Mouse (Mus musculus) CH12.LX (cell line): Measurements from ENCODE around the gene Uba2. TPM values are rescaled to one million over a fixed set of nuclear protein-coding genes. Genes with fewer than 3 reads are reported as not detected.
"Not testable (repeated sequence)": the region's sequence is repeated elsewhere in the genome, so short reads cannot be mapped to it uniquely, and the experiment has no call there.

Source experiments
- DNase-seq: peaks from one replicate; pipeline ENCODE4 v3.0.0-alpha.2; 2013; ENCODE audit errors: extremely low read depth
- H3K27ac ChIP-seq: 2 replicates; pipeline ENCODE4 v1.5.1; 2012; ENCODE audit warnings: low read depth, mild to moderate bottlenecking, control low read depth, moderate library complexity; ENCODE audit not compliant: insufficient read depth
- H3K27me3 ChIP-seq: replicated peaks from 2 replicates; pipeline ENCODE3; 2012; ENCODE audit warnings: inconsistent platforms
- H3K36me3 ChIP-seq, 2 experiments: replicated peaks in 1 of 2; 2 replicates each; pipeline versions ENCODE3 to v1.6.1; 2012; ENCODE audit warnings: inconsistent platforms in 1 of 2, low read length in 1 of 2, mild to moderate bottlenecking in 1 of 2, mixed read lengths in 1 of 2, moderate library complexity in 1 of 2; ENCODE audit not compliant: control insufficient read depth in 1 of 2, insufficient read depth in 1 of 2
- H3K4me1 ChIP-seq, 2 experiments: 2 replicates each; pipeline ENCODE4 v1.6.1; 2012; ENCODE audit warnings: inconsistent platforms in 1 of 2, moderate library complexity in 1 of 2; ENCODE audit not compliant: insufficient read depth in 2 of 2, control insufficient read depth in 1 of 2
- H3K4me2 ChIP-seq: 2 replicates; pipeline ENCODE4 v1.6.1; 2012; ENCODE audit warnings: low read depth, mild to moderate bottlenecking, control low read depth; ENCODE audit not compliant: poor library complexity, insufficient read depth, severe bottlenecking
- H3K4me3 ChIP-seq, 3 experiments: fragments of 150-350 bp in 1 of 3; sonication (generic) in 1 of 3; replicated peaks in 1 of 3; 2 replicates each; pipeline versions ENCODE3 to v1.5.1; 2011 to 2012; ENCODE audit warnings: low read depth in 2 of 3, low read length in 2 of 3, mild to moderate bottlenecking in 2 of 3, moderate library complexity in 2 of 3, control low read depth in 1 of 3, improper control_type of control experiment in 1 of 3, inconsistent platforms in 1 of 3, mixed read lengths in 1 of 3; ENCODE audit not compliant: poor library complexity in 1 of 3
- H3K79me2 ChIP-seq: replicated peaks from 2 replicates; pipeline ENCODE4 v1.6.1; 2012; ENCODE audit warnings: mild to moderate bottlenecking, moderate library complexity; ENCODE audit not compliant: control insufficient read depth, poor library complexity, insufficient read depth, severe bottlenecking; ENCODE audit errors: extremely low read depth
- H3K9ac ChIP-seq: 2 replicates; pipeline ENCODE4 v1.6.1; 2012; ENCODE audit warnings: low read depth, mild to moderate bottlenecking, control low read depth, moderate library complexity; ENCODE audit not compliant: insufficient read depth
- H3K9me3 ChIP-seq: replicated peaks from 2 replicates; pipeline ENCODE3; 2012; ENCODE audit warnings: low read length, inconsistent platforms, mixed read lengths
- BHLHE40 ChIP-seq: IDR thresholded peaks from 2 replicates; pipeline ENCODE4 v1.6.1; 2011; ENCODE audit warnings: mild to moderate bottlenecking, low read depth, low read length, improper control_type of control experiment
- CHD1 ChIP-seq: IDR thresholded peaks from 2 replicates; pipeline ENCODE4 v1.6.1; 2012; ENCODE audit warnings: low read depth, low read length, improper control_type of control experiment, inconsistent platforms
- CTCF ChIP-seq, 2 experiments: IDR thresholded peaks in 1 of 2; conservative IDR thresholded peaks in 1 of 2; 2 replicates each; pipeline ENCODE4 v1.5.1; 2011 to 2012; ENCODE audit warnings: low read depth in 2 of 2, low read length in 2 of 2, improper control_type of control experiment in 1 of 2, inconsistent platforms in 1 of 2, mild to moderate bottlenecking in 1 of 2, moderate library complexity in 1 of 2
- ETS1 ChIP-seq: conservative IDR thresholded peaks from 2 replicates; pipeline ENCODE4 v1.6.1; 2012; ENCODE audit warnings: low read depth, mild to moderate bottlenecking, inconsistent platforms, low read length, improper control_type of control experiment, moderate library complexity
- HCFC1 ChIP-seq: IDR thresholded peaks from 2 replicates; pipeline ENCODE4 v1.6.1; 2012; ENCODE audit warnings: low read depth, mild to moderate bottlenecking, inconsistent platforms, low read length, improper control_type of control experiment
- JUN ChIP-seq: IDR thresholded peaks from 2 replicates; pipeline ENCODE4 v1.6.1; 2011; ENCODE audit warnings: low read depth, mild to moderate bottlenecking, low read length, improper control_type of control experiment, moderate library complexity; ENCODE audit not compliant: insufficient read depth
- JUND ChIP-seq: conservative IDR thresholded peaks from 2 replicates; pipeline ENCODE4 v1.6.1; 2011; ENCODE audit warnings: low read depth, low read length, improper control_type of control experiment
- KAT2A ChIP-seq: IDR thresholded peaks from 2 replicates; pipeline ENCODE4 v1.6.1; 2012; ENCODE audit warnings: low read length, improper control_type of control experiment, inconsistent platforms; ENCODE audit not compliant: insufficient replicate concordance
- MAFK ChIP-seq: IDR thresholded peaks from 2 replicates; pipeline ENCODE4 v1.6.1; 2011; ENCODE audit warnings: low read length, improper control_type of control experiment; ENCODE audit not compliant: insufficient replicate concordance
- MAX ChIP-seq: IDR thresholded peaks from 2 replicates; pipeline ENCODE4 v1.6.1; 2011; ENCODE audit warnings: low read length, improper control_type of control experiment
- MAZ ChIP-seq: IDR thresholded peaks from 2 replicates; pipeline ENCODE4 v1.6.1; 2012; ENCODE audit warnings: low read depth, mild to moderate bottlenecking, inconsistent platforms, low read length, improper control_type of control experiment, moderate library complexity
- MEF2A ChIP-seq: IDR thresholded peaks from 2 replicates; pipeline ENCODE4 v1.6.1; 2014; ENCODE audit warnings: low read depth, mild to moderate bottlenecking, inconsistent platforms, low read length, improper control_type of control experiment, borderline replicate concordance
- MXI1 ChIP-seq: IDR thresholded peaks from 2 replicates; pipeline ENCODE4 v1.6.1; 2011; ENCODE audit warnings: mild to moderate bottlenecking, low read depth, low read length, improper control_type of control experiment
- NELFE ChIP-seq: IDR thresholded peaks from 2 replicates; pipeline ENCODE4 v1.6.1; 2011; ENCODE audit warnings: low read depth, low read length, improper control_type of control experiment
- NRF1 ChIP-seq: IDR thresholded peaks from 2 replicates; pipeline ENCODE4 v1.6.1; 2014; ENCODE audit warnings: low read depth, mild to moderate bottlenecking, inconsistent platforms, low read length, improper control_type of control experiment, moderate library complexity
- POLR2A ChIP-seq: IDR thresholded peaks from 2 replicates; pipeline ENCODE4 v1.6.1; 2011; ENCODE audit warnings: low read depth, mild to moderate bottlenecking, improper control_type of control experiment, low read length
- POLR2AphosphoS2 ChIP-seq: IDR thresholded peaks from 2 replicates; pipeline ENCODE4 v1.6.1; 2011; ENCODE audit warnings: low read depth, low read length, improper control_type of control experiment
- RAD21 ChIP-seq: IDR thresholded peaks from 2 replicates; pipeline ENCODE4 v1.6.1; 2011; ENCODE audit warnings: low read depth, mild to moderate bottlenecking, low read length, improper control_type of control experiment, moderate library complexity
- SMC3 ChIP-seq: IDR thresholded peaks from 2 replicates; pipeline ENCODE4 v1.6.1; 2011; ENCODE audit warnings: low read depth, low read length, improper control_type of control experiment
- UBTF ChIP-seq: IDR thresholded peaks from 2 replicates; pipeline ENCODE4 v1.6.1; 2012; ENCODE audit warnings: low read depth, mild to moderate bottlenecking, inconsistent platforms, low read length, improper control_type of control experiment, moderate library complexity
- USF2 ChIP-seq: conservative IDR thresholded peaks from 2 replicates; pipeline ENCODE4 v1.6.1; 2011; ENCODE audit warnings: low read depth, low read length, improper control_type of control experiment
- ZC3H11A ChIP-seq: IDR thresholded peaks from 2 replicates; pipeline ENCODE4 v1.6.1; 2012; ENCODE audit warnings: low read depth, mild to moderate bottlenecking, inconsistent platforms, low read length, improper control_type of control experiment
- ZKSCAN1 ChIP-seq: IDR thresholded peaks from 2 replicates; pipeline ENCODE4 v1.6.1; 2012; ENCODE audit warnings: low read depth, inconsistent platforms, low read length, improper control_type of control experiment, borderline replicate concordance
- ZMIZ1 ChIP-seq: IDR thresholded peaks from 2 replicates; pipeline ENCODE4 v1.6.1; 2012; ENCODE audit warnings: low read depth, mild to moderate bottlenecking, inconsistent platforms, low read length, improper control_type of control experiment
- ZNF384 ChIP-seq: IDR thresholded peaks from 2 replicates; pipeline ENCODE4 v1.6.1; 2012; ENCODE audit warnings: low read depth, low read length, improper control_type of control experiment, inconsistent platforms
- dilution Hi-C: fragments of 300-500 bp; cut with MboI; formaldehyde crosslinking; loops from 2 replicates; pipeline ENCODE4 v1.14.3; 2020; ENCODE audit warnings: low sequenced_read_pairs; ENCODE audit not compliant: extremely low pct_unique_long_range_greater_than_20kb, extremely low pct_ligation_motif_present
- in situ Hi-C: fragments of 300-500 bp; cut with MboI; formaldehyde crosslinking; loops from 3 replicates; pipeline ENCODE4 v1.14.3; 2019; ENCODE audit warnings: low sequenced_read_pairs, low pct_ligation_motif_present, low pct_unique_long_range_greater_than_20kb, mixed read lengths
- polyA plus RNA-seq: library from polyadenylated mRNA; unstranded; fragments of >175 nt; gene quantifications from 2 replicates; pipeline ENCODE4 v1.2.1, GENCODE M21; 2012; ENCODE audit warnings: low read depth; ENCODE audit not compliant: insufficient read length
- total RNA-seq, 2 experiments: library from RNA; depleted of rRNA; stranded (reverse); fragments of 300-350 nt in 1 of 2; fragments of >200 nt in 1 of 2; gene quantifications; 2 replicates each; pipeline ENCODE4 v1.2.3; 2012 to 2014

Gene Uba2
- total and polyA plus RNA-seq, 3 experiments = 161 to 341 (median 180) TPM

DNA sequence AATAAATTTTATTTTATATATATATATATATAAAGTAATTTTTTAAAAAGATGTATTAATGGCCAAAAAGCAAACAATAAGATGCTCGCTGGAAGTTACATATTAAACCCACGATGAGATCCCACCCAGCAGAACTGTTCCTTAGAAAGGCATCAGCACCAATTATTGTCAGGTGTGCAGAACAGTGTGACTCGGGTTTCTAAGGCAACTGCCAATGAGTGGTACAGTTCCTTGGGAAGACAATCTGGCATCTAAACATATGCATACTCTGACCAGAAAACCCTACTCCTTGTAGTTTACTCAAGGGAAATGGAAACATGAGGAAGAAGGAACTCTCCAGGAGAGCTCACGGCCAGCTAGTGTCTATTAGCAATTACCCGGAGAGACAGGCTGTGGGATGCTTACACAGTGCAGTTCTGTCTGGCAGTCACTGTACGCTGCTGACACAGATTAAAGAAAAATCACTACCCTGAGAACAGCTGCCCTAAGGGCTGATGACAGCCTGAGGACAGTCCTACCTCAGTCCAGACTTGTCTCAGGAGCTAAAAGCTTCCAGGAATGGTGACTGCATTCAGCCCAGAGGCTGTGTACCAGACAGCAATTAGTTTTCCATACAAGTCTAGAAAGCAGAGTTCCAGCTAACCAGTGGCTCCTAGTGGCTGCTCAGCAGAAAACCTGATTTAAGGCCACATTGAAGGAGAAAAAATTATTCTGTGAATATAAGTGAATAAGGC lies 46.2 kb downstream of the Uba2 start:
- H3K4me2 ChIP-seq = no peak overlapping the region
- in situ Hi-C loops = loop anchor here (25.0 kb wide), 1 partner anchor 111 kb away; the partner anchor contains the start of genes Scgb1b27 and Scgb2b27
- no peak overlapping the region for H3K4me3 ChIP-seq
- TF ChIP-seq KAT2A (no peak), ZMIZ1 (no peak), SMC3 (peak; percentile 61), MAZ (no peak), ZKSCAN1 (no peak), ZC3H11A (no peak), UBTF (no peak), BHLHE40 (no peak), ZNF384 (no peak), ETS1 (no peak), HCFC1 (no peak), RAD21 (peak; percentile 70), POLR2A (no peak), NELFE (no peak), CTCF (conservative IDR thresholded peaks at IDR 0.05 in 1 of 2, IDR thresholded peaks at IDR 0.05 in 1 of 2; ENCODE audit: low read depth in 2 of 2, low read length in 2 of 2) (peak in 1 of 2 experiments; percentile 71; a peak in 2 of 4 replicates), NRF1 (no peak), POLR2AphosphoS2 (no peak), JUN (no peak), MAFK (no peak), MEF2A (no peak), MAX (no peak), USF2 (no peak), CHD1 (no peak), MXI1 (no peak), JUND (no peak)
- peak; percentile 7 for DNase-seq
- H3K27me3 ChIP-seq = peaks cover 19% of the 10 kb centered on the region
- no peak overlapping the region for H3K27ac ChIP-seq
- H3K9ac ChIP-seq = no peak overlapping the region
- H3K79me2 ChIP-seq = no peaks in the 10 kb centered on the region
- peaks cover 14% of the 10 kb centered on the region for H3K9me3 ChIP-seq
- dilution Hi-C loops = no loop called here
- no peaks in the 10 kb centered on the region for H3K4me1 ChIP-seq
- H3K36me3 ChIP-seq = no peaks in the 10 kb centered on the region

GRCm38 (mm10) chr7:34120636-34121035 lies 48.8 kb downstream of the Uba2 start:
- DNase-seq, H3K4me2 ChIP-seq, H3K4me1 ChIP-seq, H3K79me2 ChIP-seq, H3K36me3 ChIP-seq, H3K9me3 ChIP-seq, dilution Hi-C loops, H3K9ac ChIP-seq, H3K4me3 ChIP-seq, H3K27ac ChIP-seq: not testable (repeated sequence)
- H3K27me3 ChIP-seq = peaks cover 25% of the 10 kb centered on the region
- in situ Hi-C loops = loop anchor here (25.0 kb wide), 1 partner anchor 108 kb away; the partner anchor contains the start of genes Scgb1b27 and Scgb2b27
